Mouse (Mus musculus) olfactory bulb, adult 2 months (tissue): ENCODE measurements around the gene Cnr1.

Experiments used
- CTCF ChIP-seq: fragments of 200-500 bp; IDR thresholded peaks from 2 replicates; pipeline ENCODE4 v1.5.1; 2012; ENCODE audit warnings: low read depth, mild to moderate bottlenecking, low read length, moderate library complexity; ENCODE audit not compliant: insufficient read depth
- POLR2A ChIP-seq: fragments of 200-500 bp; IDR thresholded peaks from 2 replicates; pipeline ENCODE4 v1.6.1; 2012; ENCODE audit warnings: mild to moderate bottlenecking, low read depth, low read length, moderate library complexity; ENCODE audit not compliant: insufficient read depth

- TF ChIP-seq CTCF (no peak), POLR2A (no peak)
Measured at GRCm38 (mm10) chr4:33947584-33947983, 23.2 kb downstream of the Cnr1 start.
